Mouse (Mus musculus) embryonic facial prominence, embryonic 13.5 days (tissue): Measurements from ENCODE around the gene Scgb1a1. TPM values are rescaled to one million over a fixed set of nuclear protein-coding genes. Genes with fewer than 3 reads are reported as not detected.
"Not testable (repeated sequence)": the region's sequence is repeated elsewhere in the genome, so short reads cannot be mapped to it uniquely, and the experiment has no call there.

Source experiments
- ATAC-seq: fragments of 200-750 bp; cut with Nextera tagmentation; 2 replicates; pipeline ENCODE4 v1.8.0; 2017; ENCODE audit warnings: low read depth; ENCODE audit not compliant: insufficient number of reproducible peaks, insufficient read depth, low FRiP score, low TSS enrichment
- H3K27ac ChIP-seq: fragments of 300-500 bp; sonication (generic); 2 replicates; pipeline ENCODE4 v1.5.1; 2015; ENCODE audit warnings: moderate library complexity, mild to moderate bottlenecking, inconsistent platforms
- H3K27me3 ChIP-seq: fragments of 300-500 bp; sonication (generic); 2 replicates; pipeline ENCODE4 v1.6.1; 2015; ENCODE audit warnings: mild to moderate bottlenecking, inconsistent platforms
- H3K36me3 ChIP-seq: fragments of 300-500 bp; sonication (generic); 2 replicates; pipeline ENCODE4 v1.6.1; 2015; ENCODE audit warnings: mild to moderate bottlenecking, inconsistent platforms
- H3K4me1 ChIP-seq: fragments of 300-500 bp; sonication (generic); 2 replicates; pipeline ENCODE4 v1.6.1; 2015; ENCODE audit warnings: inconsistent platforms
- H3K4me2 ChIP-seq: fragments of 300-500 bp; sonication (generic); 2 replicates; pipeline ENCODE4 v1.6.1; 2015; ENCODE audit warnings: moderate library complexity, mild to moderate bottlenecking, inconsistent platforms
- H3K4me3 ChIP-seq: fragments of 300-500 bp; sonication (generic); 2 replicates; pipeline ENCODE4 v1.5.1; 2015; ENCODE audit warnings: mild to moderate bottlenecking, inconsistent platforms
- H3K9ac ChIP-seq: fragments of 300-500 bp; sonication (generic); 2 replicates; pipeline ENCODE4 v1.6.1; 2015; ENCODE audit warnings: mild to moderate bottlenecking, inconsistent platforms
- H3K9me3 ChIP-seq: fragments of 300-500 bp; sonication (generic); 2 replicates; pipeline ENCODE4 v1.6.1; 2016; ENCODE audit warnings: inconsistent platforms
- WGBS: fragments of 180-500 bp; shearing (Covaris S2); methylation state at CpG from one replicate; pipeline ENCODE4 v1.1.7; 2015; ENCODE audit warnings: mixed read lengths; 5-methylcytosine and 5-hydroxymethylcytosine counted together
- polyA plus RNA-seq: library from polyadenylated mRNA; unstranded; fragments of >200 nt; fragmentation: Nextera tagmentation; extraction: Ambion mirVana; gene quantifications from 2 replicates; pipeline ENCODE4 v1.2.1, GENCODE M21; 2015

The Scgb1a1 gene
- polyA plus RNA-seq, 1 experiment from 2014 or later = not detected

DNA sequence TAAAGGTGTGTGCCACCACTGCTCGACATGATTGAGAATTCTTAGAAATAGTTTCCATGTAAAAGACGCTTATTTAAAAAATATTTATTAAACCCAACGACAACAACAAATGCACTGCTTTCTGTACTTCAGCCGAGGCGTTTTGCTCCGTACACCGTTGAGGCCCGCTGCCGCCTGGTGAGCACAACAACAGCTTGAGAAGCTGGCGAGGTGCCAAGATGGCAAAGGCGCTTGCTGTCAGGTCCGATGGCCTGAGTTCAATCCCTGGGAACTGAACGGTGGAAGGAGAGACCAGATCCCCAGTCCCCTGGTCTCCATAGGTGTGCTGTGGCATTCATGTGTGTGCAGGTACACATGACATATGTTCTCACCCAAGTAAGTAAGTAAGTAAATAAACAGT, 9.7 kb upstream of the Scgb1a1 start:
- ATAC-seq = no peak
- 88% methylated on average over 13 of the region's 13 CpGs for WGBS
- no peak overlapping the region for H3K27ac ChIP-seq

DNA sequence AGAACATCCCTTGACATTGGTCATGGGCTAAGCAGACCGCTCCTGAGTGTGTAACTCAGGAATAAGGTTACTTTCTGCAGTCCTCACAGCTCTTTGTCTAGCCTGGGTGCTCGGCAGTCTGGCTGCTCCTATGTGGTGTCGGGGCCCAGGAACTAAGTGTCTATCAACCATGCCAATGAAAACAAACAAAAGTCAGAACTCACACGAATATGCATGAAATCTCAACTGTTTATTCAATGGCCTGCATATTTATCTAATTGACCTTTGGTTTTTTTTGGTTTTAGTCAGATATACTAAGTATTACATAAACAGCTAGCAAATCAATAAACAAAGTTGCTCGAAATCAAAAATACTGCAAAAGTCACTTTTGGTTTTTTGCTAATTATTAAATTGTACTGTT, 7.4 kb upstream of the Scgb1a1 start:
- Histone ChIP-seq H3K4me2 (no peak overlapping the region), H3K4me1 (no peaks in the 10 kb centered on the region), H3K27me3 (no peaks in the 10 kb centered on the region), H3K27ac (no peak overlapping the region), H3K9ac (no peak overlapping the region), H3K4me3 (no peak overlapping the region), H3K36me3 (no peaks in the 10 kb centered on the region), H3K9me3 (no peaks in the 10 kb centered on the region)
- WGBS = 66% methylated on average over 5 of the region's 5 CpGs
- no peak for ATAC-seq

More for the DNA sequence above, 9.7 kb upstream of the Scgb1a1 start:
- no peaks in the 10 kb centered on the region for H3K9me3 ChIP-seq
- no peaks in the 10 kb centered on the region for H3K27me3 ChIP-seq
- H3K9ac ChIP-seq = no peak overlapping the region
- H3K4me2 ChIP-seq = no peak overlapping the region
- no peak overlapping the region for H3K4me3 ChIP-seq
- no peaks in the 10 kb centered on the region for H3K36me3 ChIP-seq
- H3K4me1 ChIP-seq = no peaks in the 10 kb centered on the region

DNA sequence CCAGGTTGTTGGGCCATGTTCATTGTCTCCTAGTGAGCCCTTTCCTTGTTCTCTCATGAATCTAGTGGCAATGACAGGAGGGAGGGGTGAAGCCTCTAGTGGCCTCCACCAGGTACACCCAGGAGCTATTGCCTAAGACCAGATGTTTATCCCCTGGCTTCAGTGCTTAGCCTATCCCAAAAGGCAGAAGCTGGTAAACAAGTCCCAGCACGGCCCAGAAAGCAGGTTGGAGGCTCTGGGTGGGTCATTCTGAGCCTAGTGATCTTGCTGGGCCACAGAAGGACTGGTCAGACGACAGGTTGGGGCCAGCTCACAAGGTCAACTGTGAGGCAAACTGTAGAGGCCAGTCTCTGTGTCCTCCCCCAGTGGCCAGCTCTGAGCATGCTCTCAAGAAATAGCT, 3.0 kb upstream of the Scgb1a1 start:
- Histone ChIP-seq H3K36me3 (no peaks in the 10 kb centered on the region), H3K27me3 (no peaks in the 10 kb centered on the region), H3K4me1 (no peaks in the 10 kb centered on the region), H3K27ac (no peak overlapping the region), H3K9me3 (no peaks in the 10 kb centered on the region), H3K4me3 (no peak overlapping the region), H3K4me2 (no peak overlapping the region), H3K9ac (no peak overlapping the region)
- no peak for ATAC-seq
- WGBS = 57% methylated on average over 2 of the region's 2 CpGs

DNA sequence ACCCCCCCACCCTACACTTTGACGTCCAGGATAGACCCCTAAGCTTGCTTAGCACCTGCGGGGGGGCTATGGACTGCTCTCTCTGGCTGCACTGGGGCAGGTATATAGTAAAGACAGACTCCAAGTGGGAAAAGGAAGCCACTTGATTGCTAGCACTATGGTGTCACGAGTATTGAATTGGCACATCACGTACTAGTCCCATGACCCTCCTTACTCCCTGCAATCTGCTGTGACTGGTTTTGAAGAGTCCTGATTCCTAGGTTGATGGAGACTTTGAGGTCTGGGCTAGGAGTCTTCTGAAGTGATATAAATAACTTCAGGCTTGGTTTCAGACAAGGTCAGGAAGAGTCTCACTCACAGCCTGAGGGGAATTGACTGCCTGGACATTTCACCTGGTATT, 2.4 kb upstream of the Scgb1a1 start:
- Histone ChIP-seq H3K4me2 (no peak overlapping the region), H3K9me3 (no peaks in the 10 kb centered on the region), H3K4me3 (no peak overlapping the region), H3K27me3 (no peaks in the 10 kb centered on the region), H3K4me1 (no peaks in the 10 kb centered on the region), H3K9ac (no peak overlapping the region), H3K27ac (no peak overlapping the region), H3K36me3 (no peaks in the 10 kb centered on the region)
- ATAC-seq = no peak
- WGBS = 70% methylated on average over 4 of the region's 4 CpGs

DNA sequence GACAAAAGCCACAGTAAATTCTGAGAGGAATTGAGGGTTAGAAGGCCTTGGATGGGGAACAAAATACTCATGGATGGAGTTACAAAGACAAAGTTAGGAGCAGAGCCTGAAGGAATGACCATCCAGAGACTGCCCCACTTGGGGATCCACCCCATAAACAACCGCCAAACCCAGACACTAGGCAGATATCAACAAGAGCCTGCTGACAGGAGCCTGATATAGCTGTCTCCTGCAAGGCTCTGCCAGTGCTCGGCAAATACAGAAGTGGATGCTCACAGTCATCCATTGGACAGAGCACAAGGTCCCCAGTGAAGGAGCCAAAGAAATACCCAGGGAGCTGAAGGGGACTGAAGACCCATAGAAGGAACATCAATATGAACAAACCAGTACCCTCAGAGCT, 3.9 kb downstream of the Scgb1a1 start:
- ATAC-seq, H3K27ac ChIP-seq, H3K36me3 ChIP-seq, H3K9ac ChIP-seq, H3K4me3 ChIP-seq, H3K27me3 ChIP-seq, H3K9me3 ChIP-seq, H3K4me2 ChIP-seq: not testable (repeated sequence)
- H3K4me1 ChIP-seq = peaks cover 19% of the 10 kb centered on the region
- WGBS = 83% methylated on average over 2 of the region's 2 CpGs

DNA sequence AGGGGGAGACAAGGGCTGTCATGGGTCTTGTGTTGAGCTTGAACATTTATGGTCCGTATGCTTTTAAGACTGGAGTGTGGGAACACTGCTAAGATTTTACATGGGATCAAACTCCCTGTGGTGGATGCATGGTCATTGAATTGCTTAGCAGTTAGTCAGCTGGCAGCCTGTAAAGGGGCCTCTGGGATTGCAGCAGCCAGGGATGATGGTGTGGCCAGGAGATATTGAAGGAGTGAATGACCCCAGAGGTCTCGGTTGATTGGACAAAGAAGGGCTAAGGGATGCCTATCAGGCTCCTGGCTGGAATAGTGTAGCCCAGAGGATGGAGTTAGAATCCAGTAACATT, 4.8 kb downstream of the Scgb1a1 start:
- Histone ChIP-seq H3K27ac (no peak overlapping the region), H3K9ac (peak overlapping the region; percentile 44; the same call in 1 of the 2 replicates), H3K9me3 (no peaks in the 10 kb centered on the region), H3K4me1 (peaks cover 19% of the 10 kb centered on the region), H3K4me2 (peak overlapping the region; percentile 44), H3K4me3 (peak overlapping the region; percentile 2; the same call in 1 of the 2 replicates), H3K36me3 (no peaks in the 10 kb centered on the region), H3K27me3 (no peaks in the 10 kb centered on the region)
- ATAC-seq = no peak
- WGBS = 84% methylated on average over 2 of the region's 2 CpGs

DNA sequence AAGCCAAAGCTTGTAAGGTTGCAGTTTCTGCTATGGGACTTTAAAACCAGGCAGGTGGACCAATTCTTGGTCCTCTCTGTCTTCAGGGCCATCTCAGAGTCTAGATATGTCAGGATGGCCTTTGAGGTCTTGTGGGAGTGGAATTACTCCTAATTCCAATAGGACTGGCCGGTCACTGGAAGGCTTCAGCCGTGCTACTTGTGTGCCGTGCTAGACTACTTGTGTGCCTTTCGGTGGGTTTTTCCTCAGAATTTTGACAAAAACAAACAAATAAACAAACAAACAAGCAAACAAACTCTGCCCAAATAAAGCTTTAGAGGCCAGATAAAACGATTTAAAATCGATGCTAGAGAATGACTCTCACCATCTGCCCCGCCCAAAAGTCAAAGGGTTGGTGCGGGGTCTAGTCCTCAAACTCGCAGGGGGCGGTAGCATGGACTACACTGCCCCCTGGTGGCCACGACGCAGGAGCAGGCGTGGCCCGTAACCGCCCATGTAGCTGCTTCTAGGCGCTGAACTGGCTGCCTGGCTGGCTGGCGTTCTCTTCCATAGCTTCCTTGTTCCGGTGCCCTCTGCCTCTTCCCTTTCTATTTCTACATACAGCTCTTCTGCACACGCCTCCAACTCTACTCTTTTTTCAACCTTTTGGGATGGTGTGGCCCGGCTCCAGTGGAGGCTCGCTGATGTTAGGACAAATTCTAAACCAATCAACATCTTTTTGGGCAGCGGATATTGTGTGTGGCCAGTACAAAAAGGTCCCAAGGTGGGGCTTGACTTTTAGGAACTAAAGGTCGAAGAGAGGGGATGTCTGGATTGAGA, 5.4 kb downstream of the Scgb1a1 start:
- Histone ChIP-seq H3K4me2 (peak overlapping the region; percentile 44), H3K4me3 (peak overlapping the region; percentile 2), H3K27ac (no peak overlapping the region)

DNA sequence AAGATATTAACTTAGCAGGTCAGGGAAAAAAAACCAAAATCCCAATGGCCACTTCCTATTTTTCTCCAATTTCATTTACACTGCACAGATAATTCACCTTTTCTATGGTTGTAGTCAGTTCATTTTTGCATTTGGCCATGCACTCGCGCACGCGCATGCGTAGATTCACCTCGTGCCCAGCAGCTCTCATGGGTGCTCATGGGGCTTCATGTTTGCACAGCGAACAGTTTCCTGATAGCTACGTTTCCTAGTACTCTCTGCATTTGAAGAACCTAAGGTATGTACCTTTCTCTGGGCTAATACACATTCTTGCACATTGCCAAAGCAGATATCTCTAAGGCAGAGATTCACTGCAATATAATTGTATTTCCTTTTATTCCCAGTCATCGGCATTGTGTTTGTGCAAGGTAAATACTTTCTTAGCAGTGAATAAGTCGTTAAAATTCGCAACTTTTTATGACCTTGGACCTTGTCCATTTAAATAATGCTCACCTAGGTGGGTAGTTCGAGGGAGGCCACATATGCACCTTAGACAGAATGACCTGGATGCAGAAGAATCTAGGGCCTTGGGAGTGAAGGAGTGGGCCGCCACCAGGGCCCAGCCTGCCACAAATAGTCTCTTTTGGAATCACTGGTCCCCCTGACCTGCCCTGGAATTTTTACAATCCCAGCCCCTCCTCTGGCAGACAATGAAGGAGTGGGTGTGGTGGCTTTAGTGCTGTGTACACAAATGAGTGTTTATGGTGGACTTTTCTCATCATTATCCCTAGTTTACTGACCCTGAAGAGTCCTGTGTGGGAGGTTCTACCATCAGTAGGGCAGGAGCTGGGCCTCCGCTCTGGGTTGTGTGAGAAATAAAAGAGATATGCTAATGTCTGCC, 6.2 kb downstream of the Scgb1a1 start:
- Histone ChIP-seq H3K9me3 (no peaks in the 10 kb centered on the region), H3K4me1 (peaks cover 19% of the 10 kb centered on the region), H3K4me3 (no peak overlapping the region), H3K27ac (no peak overlapping the region), H3K27me3 (no peaks in the 10 kb centered on the region), H3K4me2 (no peak overlapping the region; the same call in 1 of the 2 replicates), H3K9ac (no peak overlapping the region), H3K36me3 (no peaks in the 10 kb centered on the region)
- ATAC-seq = no peak
- 89% methylated on average over 14 of the region's 14 CpGs for WGBS

More for the DNA sequence above, 5.4 kb downstream of the Scgb1a1 start:
- H3K4me1 ChIP-seq = peaks cover 19% of the 10 kb centered on the region
- no peaks in the 10 kb centered on the region for H3K9me3 ChIP-seq
- H3K9ac ChIP-seq = peak overlapping the region; percentile 44; the same call in 1 of the 2 replicates
- no peaks in the 10 kb centered on the region for H3K36me3 ChIP-seq
- H3K27me3 ChIP-seq = no peaks in the 10 kb centered on the region
- peak; percentile 73 for ATAC-seq
- WGBS = 18% methylated on average over 23 of the region's 23 CpGs

DNA sequence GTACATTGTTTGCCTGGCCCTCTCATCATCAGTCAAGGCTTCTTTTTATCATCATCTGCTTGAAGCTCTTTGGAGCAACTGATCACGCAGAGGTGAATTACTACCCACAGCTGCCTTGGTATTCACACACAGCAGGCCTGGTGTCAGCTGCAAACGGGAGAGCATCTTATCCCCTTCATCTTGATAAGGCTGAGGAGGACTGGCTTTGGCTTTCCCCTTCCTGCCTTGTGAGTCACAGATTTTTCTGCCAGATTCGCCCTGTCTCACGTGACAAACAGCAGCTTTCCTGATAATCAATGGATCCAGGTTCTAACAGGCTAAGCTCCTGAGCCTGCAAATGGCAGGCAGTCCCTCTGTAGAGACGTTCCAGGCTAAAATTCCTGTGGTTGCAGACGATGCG, 7.8 kb downstream of the Scgb1a1 start:
- 16% methylated on average over 7 of the region's 7 CpGs for WGBS
- Histone ChIP-seq H3K4me3 (no peak overlapping the region), H3K4me1 (peaks cover 19% of the 10 kb centered on the region), H3K27ac (peak overlapping the region; percentile 33), H3K27me3 (no peaks in the 10 kb centered on the region), H3K4me2 (no peak overlapping the region), H3K9ac (peak overlapping the region; percentile 37; the same call in 1 of the 2 replicates), H3K9me3 (no peaks in the 10 kb centered on the region), H3K36me3 (no peaks in the 10 kb centered on the region)
- ATAC-seq = no peak

DNA sequence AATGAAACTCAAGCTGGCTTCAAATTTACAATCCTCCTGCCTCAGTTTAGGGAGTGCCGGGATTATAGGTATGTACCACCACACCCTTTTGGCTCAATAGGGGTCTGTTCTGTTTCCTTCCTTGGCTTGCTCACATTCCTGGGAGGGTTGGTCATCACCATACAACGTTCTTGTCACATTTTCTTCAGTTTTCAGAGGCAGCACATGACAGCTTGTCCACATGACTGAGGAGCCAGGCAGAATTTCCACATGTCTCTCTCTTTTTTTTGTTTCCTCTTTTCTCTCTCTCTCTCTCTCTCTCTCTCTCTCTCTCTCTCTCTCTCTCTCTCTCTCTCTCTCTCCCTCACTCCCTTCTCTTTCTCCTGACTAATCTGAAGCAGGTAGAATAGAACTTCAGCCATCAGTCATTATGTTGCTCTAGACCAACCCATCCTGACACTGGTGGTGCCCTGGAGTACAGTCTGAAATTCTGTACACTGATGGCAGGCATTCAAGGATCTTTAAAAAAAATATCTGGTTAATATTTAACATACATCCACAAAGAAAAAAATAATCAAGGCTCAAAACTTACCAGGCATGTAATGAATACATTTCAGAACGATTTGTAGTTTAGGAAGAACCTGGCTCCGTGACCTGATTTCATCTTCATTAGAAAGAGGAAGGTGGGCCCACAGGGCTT, 10.6 kb downstream of the Scgb1a1 start:
- Histone ChIP-seq H3K9me3 (no peaks in the 10 kb centered on the region), H3K36me3 (no peaks in the 10 kb centered on the region), H3K4me1 (peaks cover 14% of the 10 kb centered on the region), H3K27ac (no peak overlapping the region), H3K4me2 (no peak overlapping the region), H3K27me3 (no peaks in the 10 kb centered on the region), H3K4me3 (no peak overlapping the region), H3K9ac (no peak overlapping the region)
- no peak for ATAC-seq
- WGBS = 65% methylated on average over 4 of the region's 4 CpGs

DNA sequence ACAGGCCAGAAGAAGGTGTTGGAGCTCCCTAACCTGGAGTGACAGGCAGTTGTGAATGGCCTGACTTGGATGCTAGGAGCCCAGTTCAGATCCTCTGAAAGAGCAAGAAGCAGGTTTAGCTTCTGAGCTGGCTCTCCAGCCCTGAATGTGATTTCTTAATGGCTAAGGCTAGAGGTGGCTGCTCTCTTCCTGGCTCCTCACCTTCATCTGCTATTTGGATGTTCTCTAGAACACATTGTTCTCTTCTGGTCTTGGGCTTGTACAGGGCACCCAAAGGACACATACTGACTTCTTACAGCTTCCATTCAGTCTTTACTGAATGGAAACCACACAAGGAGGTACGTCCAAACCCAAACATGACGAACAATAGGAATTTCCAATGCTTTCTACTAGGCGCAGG, 11.7 kb downstream of the Scgb1a1 start:
- no peaks in the 10 kb centered on the region for H3K9me3 ChIP-seq
- H3K9ac ChIP-seq = no peak overlapping the region
- H3K27me3 ChIP-seq = no peaks in the 10 kb centered on the region
- H3K4me3 ChIP-seq = no peak overlapping the region
- WGBS = 90% methylated on average over 3 of the region's 3 CpGs
- ATAC-seq = no peak
- peaks cover 23% of the 10 kb centered on the region for H3K4me1 ChIP-seq
- H3K4me2 ChIP-seq = no peak overlapping the region
- H3K36me3 ChIP-seq = no peaks in the 10 kb centered on the region
- H3K27ac ChIP-seq = no peak overlapping the region
